Mouse (Mus musculus): Measurements from ENCODE around the gene CK137956.
A peak's percentile ranks its signal among the peaks of the same experiment; 100 is the strongest.

The CK137956 gene

DNA sequence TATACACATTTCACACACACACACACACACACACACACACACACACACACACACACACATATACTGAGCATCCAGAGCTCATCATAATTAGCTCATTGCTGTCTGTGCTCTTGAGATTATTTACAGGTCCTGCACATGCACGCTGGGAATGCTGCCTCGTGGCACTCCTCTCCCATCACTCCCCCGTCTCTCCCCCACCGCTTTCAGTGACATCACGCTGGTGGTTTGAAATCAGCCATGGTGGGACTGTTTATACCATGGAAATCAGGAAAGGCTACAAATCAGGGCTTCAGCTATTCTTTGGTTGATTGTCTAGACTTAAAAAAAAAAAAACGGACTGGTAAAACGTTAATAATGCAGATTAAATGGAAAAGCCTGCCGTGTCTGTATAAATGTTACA is 63.6 kb downstream of the CK137956 start:
- peak; percentile 23 for DNase-seq

DNA sequence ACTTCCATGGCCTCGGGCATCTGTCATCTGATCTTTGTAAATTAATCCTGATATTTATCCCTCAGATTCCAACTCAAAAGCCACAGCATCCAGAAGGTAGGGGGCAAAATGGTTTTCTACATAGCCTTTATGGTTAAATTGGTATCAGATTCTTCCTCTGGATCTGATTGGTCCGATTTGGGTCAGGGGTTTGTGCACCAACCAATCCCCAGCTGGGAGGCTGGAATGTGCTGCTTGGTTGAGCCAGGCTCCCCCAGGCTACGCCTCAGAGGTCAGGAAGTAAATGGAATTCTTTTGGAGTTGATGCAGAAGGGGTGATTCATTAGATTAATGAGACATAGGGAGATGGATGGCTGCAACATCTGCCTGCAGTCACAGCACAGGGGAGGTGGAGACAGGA is 66.8 kb downstream of the CK137956 start:
- DNase-seq: no peak

GRCm38 (mm10) chr4:127900893-127901456 is 69.8 kb downstream of the CK137956 start:
- no peak for DNase-seq

- DNase-seq: no peak
These were observed 81.7 kb downstream of the CK137956 start for GRCm38 (mm10) chr4:127889071-127889470.

DNA sequence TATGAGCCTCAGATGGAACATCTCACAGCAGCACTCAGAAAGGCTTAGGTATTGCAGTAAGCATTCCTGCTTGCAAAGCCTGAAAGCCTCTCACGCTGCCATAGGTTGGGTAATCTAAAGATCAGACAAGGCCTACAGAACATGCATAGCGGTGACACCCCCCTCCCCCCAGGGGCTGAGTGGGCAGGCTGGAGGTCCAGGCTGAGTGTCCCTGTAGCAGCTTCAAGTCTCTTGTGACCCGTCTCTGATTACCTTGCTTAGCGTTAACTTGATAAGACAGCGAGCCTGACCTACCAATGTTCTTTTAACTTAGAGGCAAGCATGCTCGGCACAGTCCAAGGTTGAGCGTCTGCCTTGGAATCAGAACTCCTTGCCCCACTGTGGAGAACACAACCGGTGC is 91.8 kb downstream of the CK137956 start:
- DNase-seq: no peak

All from kidney, postnatal 10 days (tissue).